Mouse (Mus musculus) hindbrain, postnatal 0 days (tissue): Measurements from ENCODE around the gene Atad2b. TPM values are rescaled to one million over a fixed set of nuclear protein-coding genes. Genes with fewer than 3 reads are reported as not detected.
"Not testable (repeated sequence)": the region's sequence is repeated elsewhere in the genome, so short reads cannot be mapped to it uniquely, and the experiment has no call there.

ENCODE experiments used
- ATAC-seq: fragments of 200-750 bp; cut with Nextera tagmentation; 2 replicates; pipeline ENCODE4 v1.8.0; 2017; ENCODE audit warnings: mild to moderate bottlenecking, moderate TSS enrichment, moderate library complexity
- DNase-seq: peaks from one replicate; pipeline ENCODE4 v3.0.0-alpha.2; 2015; ENCODE audit warnings: low spot score
- H3K27ac ChIP-seq: fragments of 300-500 bp; sonication (generic); 2 replicates; pipeline ENCODE4 v1.5.1; 2014; ENCODE audit warnings: mild to moderate bottlenecking
- H3K27me3 ChIP-seq: fragments of 300-500 bp; sonication (generic); 2 replicates; pipeline ENCODE4 v1.6.1; 2014; ENCODE audit warnings: low read length, mixed read lengths; ENCODE audit not compliant: insufficient read depth
- H3K36me3 ChIP-seq: fragments of 300-500 bp; sonication (generic); 2 replicates; pipeline ENCODE4 v1.6.1; 2014; ENCODE audit warnings: low read length, mixed read lengths; ENCODE audit not compliant: insufficient read depth
- H3K4me1 ChIP-seq: fragments of 300-500 bp; sonication (generic); 2 replicates; pipeline ENCODE4 v1.6.1; 2014; ENCODE audit warnings: antibody characterized with exemption, low read length, mixed read lengths; ENCODE audit not compliant: insufficient read depth
- H3K4me2 ChIP-seq: fragments of 300-500 bp; sonication (generic); 2 replicates; pipeline ENCODE4 v1.6.1; 2014; ENCODE audit warnings: low read depth, mild to moderate bottlenecking, low read length, moderate library complexity, mixed read lengths
- H3K4me3 ChIP-seq: fragments of 300-500 bp; sonication (generic); 2 replicates; pipeline ENCODE4 v1.5.1; 2014; ENCODE audit warnings: low read length
- H3K9ac ChIP-seq: fragments of 300-500 bp; sonication (generic); replicated peaks from 2 replicates; pipeline ENCODE4 v1.6.1; 2014; ENCODE audit warnings: mild to moderate bottlenecking, low read length, moderate library complexity, mixed read lengths
- H3K9me3 ChIP-seq: fragments of 300-500 bp; sonication (generic); 2 replicates; pipeline ENCODE4 v1.6.1; 2016; ENCODE audit warnings: low read length, mixed read lengths
- CTCF ChIP-seq: IDR thresholded peaks from 2 replicates; pipeline ENCODE4 v1.5.1; 2016; ENCODE audit warnings: antibody characterized with exemption, control low read depth, low read depth
- WGBS: fragments of 180-500 bp; shearing (Covaris S2); extraction: QIAGEN DNeasy Blood & Tissue Kit; methylation state at CpG from one replicate; pipeline ENCODE4 v1.1.7; 2014; 5-methylcytosine and 5-hydroxymethylcytosine counted together
- polyA plus RNA-seq: library from polyadenylated mRNA; unstranded; fragments of >200 nt; fragmentation: Nextera tagmentation; extraction: Ambion mirVana; gene quantifications from 2 replicates; pipeline ENCODE4 v1.2.1, GENCODE M21; 2015
- total RNA-seq: library from RNA; depleted of rRNA; stranded (reverse); fragments of >200 nt; gene quantifications from 2 replicates; pipeline ENCODE4 v1.2.3, GENCODE M21; 2014

The Atad2b gene
- total and polyA plus RNA-seq, 2 experiments from 2014 or later: 8.4 to 25.0 TPM

DNA sequence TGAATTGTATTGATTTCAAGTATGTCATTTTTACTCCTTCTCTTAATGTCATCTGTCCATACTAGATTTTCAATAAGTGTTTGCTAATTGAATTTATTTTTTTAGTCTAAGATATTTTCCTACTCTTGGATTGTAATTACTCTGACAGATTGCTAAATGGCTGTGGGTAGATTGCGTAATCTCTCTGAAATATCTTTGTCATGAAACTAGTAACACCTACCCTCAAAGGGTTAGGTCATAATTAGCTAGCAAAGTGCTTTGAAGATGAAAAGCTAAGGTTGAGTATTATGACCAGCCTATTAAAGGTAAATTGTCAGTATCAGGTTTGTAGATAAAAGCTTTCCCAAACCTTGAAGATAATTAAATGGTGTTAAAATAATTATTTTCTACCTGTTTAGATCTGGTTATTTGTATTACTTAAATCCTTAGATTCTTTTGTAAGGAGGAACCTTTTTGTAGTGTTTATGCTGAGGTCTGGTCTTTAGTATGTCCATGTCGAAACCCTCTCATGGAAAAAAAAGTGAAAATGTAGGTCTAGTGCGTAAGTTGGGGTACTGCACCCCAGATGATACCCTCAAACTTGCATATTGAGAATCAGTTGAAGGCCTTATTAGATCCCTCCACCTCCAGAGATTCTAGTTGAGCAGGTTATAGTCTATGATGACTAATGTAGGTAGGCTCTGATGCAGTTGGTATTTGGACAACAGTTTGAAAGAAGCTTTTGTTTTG, 13.8 kb downstream of the Atad2b start:
- DNase-seq (no peak), ATAC-seq (no peak)
- Histone ChIP-seq H3K4me1 (no peaks in the 10 kb centered on the region), H3K4me3 (no peak overlapping the region), H3K9ac (no peak overlapping the region), H3K36me3 (no peaks in the 10 kb centered on the region), H3K4me2 (no peak overlapping the region), H3K27me3 (no peaks in the 10 kb centered on the region), H3K9me3 (no peaks in the 10 kb centered on the region), H3K27ac (no peak overlapping the region)
- TF ChIP-seq CTCF: no peak
- WGBS: 94% methylated on average over 3 of the region's 3 CpGs

DNA sequence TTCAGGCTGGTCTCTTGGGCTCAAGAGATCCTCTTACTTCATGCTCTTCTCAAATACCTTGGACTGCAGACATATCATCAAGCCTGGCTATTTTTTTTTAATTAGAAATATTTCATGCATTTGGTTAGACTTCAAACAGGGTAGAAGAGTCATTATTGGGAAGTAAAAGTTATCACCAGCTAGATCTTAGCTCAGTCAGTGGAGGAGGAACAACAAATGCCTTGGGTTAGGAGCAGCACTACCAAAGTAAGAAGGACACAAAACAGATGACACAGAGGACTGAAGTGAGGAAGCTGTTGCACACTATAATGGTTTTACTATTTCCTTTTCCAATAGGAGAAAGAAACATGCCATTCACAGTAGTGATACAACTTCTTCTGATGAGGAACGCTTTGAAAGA, 35.1 kb downstream of the Atad2b start:
- no peak overlapping the region for H3K27ac ChIP-seq
- no peak overlapping the region for H3K4me3 ChIP-seq
- no peaks in the 10 kb centered on the region for H3K27me3 ChIP-seq
- no peak overlapping the region for H3K9ac ChIP-seq
- WGBS: 96% methylated on average over 1 of the region's 1 CpGs
- no peak for TF ChIP-seq CTCF
- H3K36me3 ChIP-seq: peaks cover 15% of the 10 kb centered on the region
- no peaks in the 10 kb centered on the region for H3K9me3 ChIP-seq
- H3K4me1 ChIP-seq: no peaks in the 10 kb centered on the region
- no peak for ATAC-seq
- no peak for DNase-seq
- no peak overlapping the region for H3K4me2 ChIP-seq

DNA sequence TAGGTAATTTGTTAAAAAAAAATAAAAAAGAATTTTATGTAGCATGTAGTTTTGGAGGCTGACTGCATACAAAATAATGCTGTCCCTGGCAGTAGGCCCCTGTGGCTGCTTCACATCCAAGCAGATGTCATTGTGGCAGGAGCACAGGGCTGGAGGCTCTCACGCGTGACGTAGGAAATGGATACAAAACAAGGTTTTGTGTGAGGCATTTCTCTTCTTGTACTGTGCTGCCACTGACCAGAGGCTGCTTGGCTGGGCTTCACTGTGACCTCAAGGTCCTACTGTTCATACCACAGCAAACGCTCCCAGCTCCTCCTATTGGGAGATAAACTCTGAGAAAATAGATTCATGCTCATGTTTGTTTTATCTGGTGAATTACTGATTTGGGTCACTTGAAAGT, 36.0 kb downstream of the Atad2b start:
- WGBS: 78% methylated on average over 4 of the region's 4 CpGs

GRCm38 (mm10) chr12:4972939-4973338, 55.8 kb downstream of the Atad2b start:
- peaks cover 10% of the 10 kb centered on the region for H3K36me3 ChIP-seq
- WGBS: 37% methylated on average over 1 of the region's 1 CpGs

More for the DNA sequence above, 36.0 kb downstream of the Atad2b start:
- DNase-seq (no peak), ATAC-seq (no peak)
- H3K36me3 ChIP-seq: peaks cover 8% of the 10 kb centered on the region
- H3K27ac ChIP-seq: no peak overlapping the region
- no peaks in the 10 kb centered on the region for H3K4me1 ChIP-seq
- H3K4me2 ChIP-seq: no peak overlapping the region
- H3K4me3 ChIP-seq: no peak overlapping the region
- no peak overlapping the region for H3K9ac ChIP-seq
- no peaks in the 10 kb centered on the region for H3K27me3 ChIP-seq
- no peaks in the 10 kb centered on the region for H3K9me3 ChIP-seq
- no peak for TF ChIP-seq CTCF

DNA sequence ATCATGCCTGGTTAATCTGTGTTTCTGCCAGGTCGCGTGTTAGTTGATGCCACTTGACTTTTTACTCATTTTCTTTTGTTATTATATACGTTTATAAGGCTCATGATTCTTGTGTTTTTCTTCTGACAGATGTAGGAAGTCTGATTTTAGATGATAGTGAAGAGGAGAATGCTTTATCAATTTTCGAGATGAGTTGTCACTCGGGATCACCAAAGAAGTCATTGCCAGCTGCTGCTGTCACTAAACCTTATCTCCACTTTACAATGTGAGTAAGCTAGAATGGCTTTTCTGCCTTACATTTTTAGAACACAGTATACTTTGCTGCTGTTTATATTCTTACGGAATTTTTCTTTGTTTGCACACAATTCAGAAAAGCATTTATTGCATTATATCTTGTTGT, 61.2 kb downstream of the Atad2b start:
- no peak overlapping the region for H3K4me2 ChIP-seq
- no peak overlapping the region for H3K4me3 ChIP-seq
- H3K9me3 ChIP-seq: no peaks in the 10 kb centered on the region
- no peak for DNase-seq
- peaks cover 10% of the 10 kb centered on the region for H3K36me3 ChIP-seq
- H3K27ac ChIP-seq: no peak overlapping the region
- TF ChIP-seq CTCF: no peak
- H3K9ac ChIP-seq: no peak overlapping the region
- no peaks in the 10 kb centered on the region for H3K4me1 ChIP-seq
- WGBS: 95% methylated on average over 6 of the region's 6 CpGs
- no peak for ATAC-seq
- H3K27me3 ChIP-seq: no peaks in the 10 kb centered on the region

More at GRCm38 (mm10) chr12:4972939-4973338, 55.8 kb downstream of the Atad2b start:
- no peaks in the 10 kb centered on the region for H3K27me3 ChIP-seq
- no peak overlapping the region for H3K27ac ChIP-seq
- H3K9ac ChIP-seq: no peak overlapping the region
- ATAC-seq (no peak), DNase-seq (peak; percentile 85)
- H3K4me3 ChIP-seq: no peak overlapping the region
- peak; percentile 78 for TF ChIP-seq CTCF
- H3K9me3 ChIP-seq: no peaks in the 10 kb centered on the region
- no peak overlapping the region for H3K4me2 ChIP-seq
- no peaks in the 10 kb centered on the region for H3K4me1 ChIP-seq

DNA sequence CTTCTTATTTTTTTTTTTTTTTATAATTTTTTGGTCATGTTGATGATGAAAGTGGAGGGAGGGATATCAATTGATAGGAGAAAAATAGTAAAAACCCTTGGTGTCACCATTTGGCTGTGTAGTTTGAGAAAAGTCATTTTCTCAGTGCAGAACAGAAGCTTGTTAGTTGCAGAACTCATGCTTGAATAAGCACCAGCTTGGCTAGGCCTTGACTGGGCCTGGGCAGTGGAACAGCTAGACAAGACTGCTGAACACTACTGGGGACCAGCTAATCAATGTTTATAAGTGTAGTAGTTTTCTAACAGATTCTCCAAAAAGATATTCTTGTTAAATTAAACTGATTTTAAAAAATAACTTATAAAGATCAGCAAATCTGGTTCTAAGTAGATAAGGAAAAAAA, 79.8 kb downstream of the Atad2b start:
- ATAC-seq (no peak), DNase-seq (no peak)
- H3K9ac ChIP-seq: no peak overlapping the region

GRCm38 (mm10) chr12:5005338-5005737, 88.2 kb downstream of the Atad2b start:
- DNase-seq (no peak), ATAC-seq (no peak)
- Histone ChIP-seq H3K4me1 (no peaks in the 10 kb centered on the region), H3K4me3 (no peak overlapping the region), H3K36me3 (no peaks in the 10 kb centered on the region), H3K27me3 (no peaks in the 10 kb centered on the region), H3K9me3 (no peaks in the 10 kb centered on the region), H3K27ac (no peak overlapping the region), H3K4me2 (no peak overlapping the region), H3K9ac (no peak overlapping the region)
- 48% methylated on average over 3 of the region's 3 CpGs for WGBS
- no peak for TF ChIP-seq CTCF

More for the DNA sequence above, 79.8 kb downstream of the Atad2b start:
- no peak for TF ChIP-seq CTCF
- Histone ChIP-seq H3K27me3 (no peaks in the 10 kb centered on the region), H3K4me1 (no peaks in the 10 kb centered on the region), H3K9me3 (no peaks in the 10 kb centered on the region), H3K27ac (no peak overlapping the region), H3K36me3 (no peaks in the 10 kb centered on the region), H3K4me2 (no peak overlapping the region), H3K4me3 (no peak overlapping the region)

- H3K9me3 ChIP-seq, H3K27me3 ChIP-seq, H3K27ac ChIP-seq, DNase-seq, H3K4me3 ChIP-seq, H3K4me1 ChIP-seq, H3K36me3 ChIP-seq, H3K4me2 ChIP-seq, H3K9ac ChIP-seq, ATAC-seq: not testable (repeated sequence)
- 44% methylated on average over 3 of the region's 3 CpGs for WGBS
Measured at GRCm38 (mm10) chr12:5005776-5006175, 88.6 kb downstream of the Atad2b start.

DNA sequence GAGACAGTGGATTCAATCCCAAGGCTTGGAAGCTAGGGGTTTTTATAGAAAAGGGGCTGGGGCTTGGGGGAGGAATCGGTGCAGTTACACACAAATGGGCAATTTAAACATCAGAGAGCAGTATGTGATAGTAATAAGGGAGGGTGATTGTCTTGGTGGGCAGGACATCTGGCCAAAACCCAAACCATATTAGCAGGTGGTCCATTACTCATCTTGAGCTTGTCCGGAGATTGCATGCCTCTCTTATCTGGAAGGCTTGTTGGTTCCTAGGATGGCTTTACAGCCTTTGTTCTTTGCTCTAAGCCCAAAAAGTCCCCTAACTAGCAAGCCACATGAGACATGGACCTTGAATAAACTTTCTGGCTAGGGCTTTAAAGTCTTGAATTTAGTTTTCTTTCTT, 91.5 kb downstream of the Atad2b start:
- not testable (repeated sequence) for DNase-seq, H3K9me3 ChIP-seq, H3K27me3 ChIP-seq, H3K9ac ChIP-seq, H3K4me1 ChIP-seq, H3K27ac ChIP-seq, H3K4me2 ChIP-seq, H3K4me3 ChIP-seq, H3K36me3 ChIP-seq, ATAC-seq
- WGBS: 60% methylated on average over 2 of the region's 2 CpGs
